Mouse (Mus musculus) cerebellum, adult 2 months (tissue): ENCODE measurements at regions not wholly inside any gene's neighbourhood (a gene's known extent, or its start where the extent isn't known, plus 50 kb on each side); places are given as distances from the start of the nearest gene placed in this dataset.

Experiments used
- CTCF ChIP-seq: fragments of 200-500 bp; IDR thresholded peaks from 2 replicates; pipeline ENCODE4 v1.5.1; 2011; ENCODE audit warnings: low read depth, mild to moderate bottlenecking, control low read depth, low read length, moderate library complexity, borderline replicate concordance; ENCODE audit not compliant: insufficient read depth
- POLR2A ChIP-seq: fragments of 200-500 bp; IDR thresholded peaks from 2 replicates; pipeline ENCODE4 v1.6.1; 2011; ENCODE audit warnings: low read length, control low read depth, borderline replicate concordance; ENCODE audit not compliant: insufficient read depth

DNA sequence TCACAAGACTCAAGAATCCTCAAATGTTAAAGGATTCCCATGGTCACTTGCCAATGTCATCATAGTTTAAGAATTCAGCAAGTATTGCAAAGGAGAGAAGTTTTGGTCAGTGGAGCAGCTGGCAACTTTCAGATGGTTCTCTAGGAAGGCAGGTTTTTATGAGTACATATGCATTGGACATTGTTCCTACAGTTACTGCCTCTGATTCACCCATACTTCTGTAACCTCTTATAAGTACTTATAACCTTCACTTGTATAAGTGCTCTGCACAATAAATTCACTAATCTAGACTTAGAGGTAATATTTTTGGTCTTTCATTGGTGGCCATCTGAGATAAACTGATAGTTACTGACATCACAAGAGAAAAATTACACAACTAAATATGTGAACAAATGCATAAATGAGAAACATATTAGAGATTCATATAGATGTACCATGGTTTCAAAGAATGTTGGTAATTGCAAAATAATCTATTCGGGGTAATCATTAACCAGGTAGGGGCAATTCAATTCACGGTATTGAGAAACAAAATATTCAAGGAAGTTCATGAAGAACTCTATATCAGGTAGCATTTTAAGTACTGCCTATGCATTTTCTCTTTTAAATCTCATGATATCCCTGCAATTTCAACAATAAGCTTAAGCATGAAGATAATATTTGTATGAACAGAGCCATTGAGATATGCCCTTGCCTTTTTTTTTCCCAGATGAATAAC is 1059.6 kb downstream of the Pla2g4a start:
- TF ChIP-seq CTCF (no peak), POLR2A (no peak)
